Mouse (Mus musculus) induced T-regulatory cell, adult 2 months (primary cell): ENCODE data around the gene Tpcn1.

ENCODE experiments used
- DNase-seq: peaks from one replicate; pipeline ENCODE4 v3.0.0-alpha.2; 2012; ENCODE audit warnings: low read depth

Gene Tpcn1

GRCm38 (mm10) chr5:120578504-120579081, 9.9 kb downstream of the Tpcn1 start:
- DNase-seq: peak; percentile 85

DNA sequence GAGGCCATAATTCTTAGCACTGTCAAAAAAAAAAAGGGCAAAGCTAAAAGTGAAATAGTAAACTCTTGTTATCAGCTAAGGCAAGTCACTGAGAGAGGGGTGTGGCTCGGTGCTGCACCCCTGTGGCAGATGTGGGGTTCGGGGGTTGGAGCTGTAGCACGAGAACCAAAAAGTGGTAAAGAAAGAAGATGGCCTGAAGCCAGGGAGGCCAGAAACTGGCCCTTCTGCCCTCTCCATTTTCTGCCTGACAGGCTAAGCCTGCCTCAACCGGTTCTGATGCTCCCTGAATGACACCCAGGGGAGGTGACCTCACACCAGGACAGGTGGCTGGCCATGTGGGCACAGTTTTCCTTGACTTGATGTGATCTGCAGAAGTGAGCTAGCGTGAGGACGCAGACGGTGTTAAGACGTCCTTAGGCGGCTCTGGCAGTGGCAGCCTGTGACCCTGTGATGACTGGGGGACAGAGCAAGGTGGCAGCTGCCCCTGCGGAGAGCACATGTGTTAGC, 10.5 kb downstream of the Tpcn1 start:
- peak; percentile 67 for DNase-seq

DNA sequence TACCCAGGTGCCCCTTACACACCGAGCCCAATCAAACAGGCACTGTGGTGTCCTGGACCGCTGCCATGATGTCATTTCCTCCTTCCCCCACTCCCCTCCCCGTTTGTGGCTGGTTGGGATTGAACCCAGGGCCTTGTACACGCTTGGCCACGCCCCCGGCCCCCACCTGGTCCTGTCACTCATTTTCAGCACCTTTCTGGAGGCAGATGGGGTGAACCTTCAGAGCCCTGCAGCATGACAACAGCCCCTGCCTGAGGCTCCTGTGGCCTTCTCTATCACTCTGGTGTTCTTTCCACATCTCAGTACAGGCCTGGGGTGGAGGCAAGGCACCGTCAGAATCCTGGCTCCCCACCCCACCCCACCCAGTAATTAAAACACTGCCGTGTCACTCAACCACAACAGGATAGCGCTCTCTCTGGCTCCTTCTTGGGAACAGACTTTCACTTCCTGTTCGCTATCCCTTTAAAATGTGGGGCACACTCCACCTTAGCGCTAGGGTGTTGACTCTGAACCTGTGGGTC, 11.6 kb downstream of the Tpcn1 start:
- DNase-seq: peak; percentile 61

GRCm38 (mm10) chr5:120574469-120575063, 13.9 kb downstream of the Tpcn1 start:
- no peak for DNase-seq

DNA sequence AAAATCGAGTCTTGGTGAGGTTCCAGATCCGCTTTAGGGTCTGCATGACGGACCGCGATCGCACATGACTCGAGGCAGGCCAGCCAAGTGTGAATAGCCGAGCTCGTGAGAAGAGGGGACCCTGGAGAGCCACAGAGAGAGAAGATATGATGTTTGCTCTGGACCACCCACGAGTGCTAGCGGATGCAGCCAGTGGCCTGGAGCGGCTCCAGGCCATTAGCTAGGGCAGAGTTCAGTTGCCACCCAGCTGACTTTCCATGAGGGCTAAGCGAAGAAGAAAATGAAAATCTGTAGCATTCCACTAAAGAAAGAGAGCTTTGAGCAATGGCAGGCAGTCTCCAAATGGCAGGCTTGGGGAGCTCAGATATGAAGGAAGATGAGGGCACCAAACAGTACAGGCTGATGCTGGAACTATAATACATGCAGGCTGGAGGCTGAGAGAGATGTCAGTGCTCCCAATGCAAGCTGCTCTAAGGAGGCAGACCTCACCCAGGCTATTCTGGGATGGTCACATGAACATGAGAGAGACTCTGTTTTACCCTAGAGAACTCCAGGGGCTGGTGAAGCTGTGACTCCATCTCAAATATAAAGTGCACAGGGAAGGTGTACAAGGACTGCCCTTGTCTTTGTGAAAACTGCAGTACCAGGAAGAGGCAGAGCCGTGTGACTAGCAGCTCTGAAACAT, 17.3 kb downstream of the Tpcn1 start:
- DNase-seq: no peak

- DNase-seq: no peak
Measured at GRCm38 (mm10) chr5:120570289-120570897, 18.1 kb downstream of the Tpcn1 start.

- no peak for DNase-seq
Measured at GRCm38 (mm10) chr5:120569791-120570190, 18.7 kb downstream of the Tpcn1 start.

DNA sequence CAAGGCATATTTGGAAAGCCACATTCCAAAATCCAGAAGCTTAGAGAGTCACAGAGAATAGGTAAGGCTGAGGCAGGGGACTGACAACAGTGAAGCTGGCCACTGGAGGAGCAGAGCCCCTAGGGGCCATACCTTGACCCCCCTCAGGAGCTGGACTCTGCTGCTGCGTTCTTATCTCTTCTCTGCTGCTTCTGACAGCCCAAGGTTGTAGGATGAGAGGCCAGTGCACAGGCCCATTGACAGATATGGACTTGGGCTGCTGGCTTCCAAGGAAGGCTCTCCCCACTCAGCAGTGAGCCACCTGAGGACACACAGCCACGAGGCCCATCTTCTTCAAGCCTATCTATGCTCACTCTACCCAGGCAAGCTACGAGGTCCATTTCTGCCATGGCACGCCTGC, 19.5 kb downstream of the Tpcn1 start:
- DNase-seq: no peak

GRCm38 (mm10) chr5:120568336-120568768, 20.1 kb downstream of the Tpcn1 start:
- DNase-seq: no peak

DNA sequence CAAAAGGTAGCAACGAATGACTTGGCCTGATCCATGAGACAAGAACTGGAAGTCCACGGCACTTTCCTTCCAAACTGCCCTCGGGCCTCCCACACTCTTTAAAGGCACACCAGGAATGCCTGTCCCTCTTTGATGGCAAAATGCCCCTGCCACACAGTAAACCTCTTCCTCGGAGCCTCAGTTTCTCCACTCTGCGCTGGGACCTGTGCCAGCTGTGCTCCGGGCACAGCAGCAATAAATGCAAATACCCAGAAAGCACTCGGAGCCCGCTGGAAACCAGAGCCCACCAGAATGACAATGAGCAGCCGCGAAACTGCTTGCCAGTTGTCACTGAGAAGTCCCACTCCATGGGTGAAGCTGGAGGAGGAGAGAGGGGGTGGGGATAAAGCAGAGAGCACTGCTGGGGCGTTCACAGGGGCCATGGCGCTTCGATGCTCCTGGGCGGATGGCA, 20.7 kb downstream of the Tpcn1 start:
- DNase-seq: no peak

- DNase-seq: no peak
Measured at GRCm38 (mm10) chr5:120567253-120567701, 21.2 kb downstream of the Tpcn1 start.

- no peak for DNase-seq
Measured at GRCm38 (mm10) chr5:120566681-120567252, 21.7 kb downstream of the Tpcn1 start.

GRCm38 (mm10) chr5:120566101-120566500, 22.4 kb downstream of the Tpcn1 start:
- DNase-seq: no peak

- no peak for DNase-seq
Measured at GRCm38 (mm10) chr5:120565171-120565905, 23.1 kb downstream of the Tpcn1 start.

DNA sequence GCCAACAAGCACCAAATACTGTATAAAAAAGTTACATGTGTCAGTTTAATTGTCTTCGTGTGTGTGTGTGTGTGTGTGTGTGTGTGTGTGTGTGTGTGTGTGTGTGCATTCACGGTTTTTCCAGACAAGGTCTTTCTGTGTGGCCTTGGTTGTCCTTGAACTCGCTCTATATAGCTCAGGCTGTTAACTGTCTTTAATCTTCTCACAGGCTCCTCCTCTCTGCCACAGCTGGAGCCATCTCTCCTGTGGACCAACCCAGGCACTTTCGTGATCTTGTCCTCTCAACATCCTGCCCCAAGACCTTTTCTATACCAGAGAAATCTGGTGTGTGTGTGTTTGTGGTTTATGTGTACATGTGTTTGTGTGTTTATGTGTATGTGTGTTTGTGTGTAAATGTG, 24.6 kb downstream of the Tpcn1 start:
- no peak for DNase-seq

DNA sequence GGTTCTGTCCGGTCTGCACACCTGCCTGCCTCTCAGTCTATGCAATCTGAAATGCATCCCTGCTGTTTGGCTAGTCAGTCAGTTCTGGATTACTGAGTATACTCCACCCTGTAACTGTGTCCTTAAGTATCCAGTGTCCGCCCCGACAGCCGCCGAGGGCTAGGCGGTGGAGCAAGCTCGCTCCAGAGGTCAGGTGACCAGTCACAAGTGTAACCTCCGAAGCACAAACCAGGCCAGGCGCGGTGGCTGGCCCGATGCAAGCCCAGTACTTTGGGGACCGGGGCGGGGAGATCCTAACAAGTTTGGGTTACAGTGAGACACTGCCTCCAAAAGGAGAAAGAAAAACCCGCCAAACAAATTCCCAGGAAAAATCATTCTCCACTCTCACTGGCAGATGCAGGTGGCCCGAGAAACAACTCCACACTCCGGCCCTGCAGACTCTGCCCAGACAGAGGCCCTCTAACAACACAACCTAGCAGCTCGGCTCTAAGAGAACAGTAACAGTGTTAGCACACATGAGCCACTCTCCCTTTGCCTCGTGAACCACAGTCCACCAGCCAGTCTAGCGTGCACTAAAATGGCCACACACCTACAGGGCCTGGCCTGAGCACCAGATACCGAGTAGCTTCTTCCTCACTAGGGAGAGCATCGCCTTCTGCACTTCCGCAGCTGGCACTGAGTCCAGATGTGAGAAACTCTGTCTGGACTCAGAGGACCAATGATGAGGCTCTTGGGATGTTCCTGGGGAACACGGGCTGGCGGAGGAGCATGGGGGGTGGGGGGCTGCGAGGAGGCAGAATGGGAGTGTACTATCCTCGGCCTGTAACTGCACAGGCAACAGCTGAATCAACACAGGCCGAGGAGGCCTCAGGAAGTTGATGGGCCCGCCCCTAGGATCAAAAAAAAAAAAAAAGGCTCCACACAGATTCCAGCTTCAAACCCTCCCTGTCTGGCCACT, 25.2 kb downstream of the Tpcn1 start:
- DNase-seq: no peak

- no peak for DNase-seq
Measured at GRCm38 (mm10) chr5:120560616-120561311, 27.7 kb downstream of the Tpcn1 start.

DNA sequence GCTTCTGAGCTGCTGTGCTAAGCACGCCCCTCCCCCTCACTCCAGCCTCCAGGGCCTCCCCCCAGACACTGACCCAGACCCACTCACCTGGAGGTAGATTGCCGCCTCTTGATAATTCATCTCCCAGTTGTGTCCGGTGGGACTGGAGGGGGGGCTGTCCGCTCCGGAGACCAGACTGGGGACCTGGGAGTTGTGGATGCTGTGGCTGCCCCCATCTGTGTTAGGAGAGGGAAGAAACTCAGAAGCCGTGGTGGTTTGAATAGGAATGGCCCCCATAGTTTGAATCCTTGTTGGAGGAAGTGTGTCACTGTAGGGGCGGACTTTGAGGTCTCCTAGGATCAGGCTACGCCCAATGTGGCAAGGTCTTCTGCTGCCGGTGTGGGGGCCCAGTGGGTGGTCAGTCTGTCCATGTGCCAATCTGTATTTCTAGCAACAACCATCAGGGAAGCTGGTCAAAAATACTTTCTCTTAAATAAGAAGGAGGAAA, 28.3 kb downstream of the Tpcn1 start:
- DNase-seq: no peak

DNA sequence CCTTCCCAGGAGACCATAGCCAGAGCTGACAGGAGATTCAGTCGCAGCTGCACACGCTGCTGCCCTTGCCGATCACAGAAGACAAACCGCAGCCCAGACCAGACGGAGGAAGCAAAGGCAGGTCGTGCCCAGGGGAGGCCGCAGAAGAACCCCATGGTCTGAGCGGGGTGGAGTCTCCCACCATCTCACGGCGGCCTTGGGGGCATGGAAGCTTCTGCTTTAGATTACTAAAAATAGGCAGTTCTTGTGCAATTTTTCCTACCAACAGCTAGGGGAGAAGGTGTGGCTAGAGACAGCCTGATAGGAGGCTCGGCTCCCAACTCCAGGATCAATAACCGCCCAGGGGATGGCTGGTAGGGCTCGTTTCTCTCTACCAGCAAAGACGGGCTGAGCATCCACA, 29.7 kb downstream of the Tpcn1 start:
- DNase-seq: no peak
